Mouse (Mus musculus) heart, embryonic 10.5 days (tissue): ENCODE data around the gene D10Jhu81e. TPM values are rescaled to one million over a fixed set of nuclear protein-coding genes. Genes with fewer than 3 reads are reported as not detected.
"Not testable (repeated sequence)": the region's sequence is repeated elsewhere in the genome, so short reads cannot be mapped to it uniquely, and the experiment has no call there.

Source experiments
- DNase-seq: peaks from one replicate; pipeline ENCODE4 v3.0.0-alpha.2; 2017; ENCODE audit warnings: low spot score
- H3K27ac ChIP-seq: fragments of 300-500 bp; sonication (generic); 2 replicates; pipeline ENCODE4 v1.5.1; 2016; ENCODE audit warnings: mild to moderate bottlenecking
- H3K27me3 ChIP-seq: fragments of 300-500 bp; sonication (generic); 2 replicates; pipeline ENCODE4 v1.6.1; 2016; ENCODE audit warnings: mild to moderate bottlenecking; ENCODE audit not compliant: poor library complexity, insufficient read depth, severe bottlenecking
- H3K36me3 ChIP-seq: fragments of 300-500 bp; sonication (generic); 2 replicates; pipeline ENCODE4 v1.6.1; 2016; ENCODE audit warnings: mild to moderate bottlenecking, moderate library complexity
- H3K4me1 ChIP-seq: fragments of 300-500 bp; sonication (generic); 2 replicates; pipeline ENCODE4 v1.6.1; 2016; ENCODE audit warnings: mild to moderate bottlenecking
- H3K4me3 ChIP-seq: fragments of 300-500 bp; sonication (generic); 2 replicates; pipeline ENCODE4 v1.5.1; 2016; ENCODE audit warnings: mild to moderate bottlenecking, moderate library complexity
- H3K9me3 ChIP-seq: fragments of 300-500 bp; sonication (generic); 2 replicates; pipeline ENCODE4 v1.6.1; 2016; ENCODE audit warnings: mild to moderate bottlenecking, moderate library complexity
- WGBS: fragments of 180-500 bp; shearing (Covaris S2); methylation state at CpG from one replicate; pipeline ENCODE4 v1.1.7; 2016; 5-methylcytosine and 5-hydroxymethylcytosine counted together
- polyA plus RNA-seq: library from polyadenylated mRNA; unstranded; fragments of >200 nt; fragmentation: Nextera tagmentation; extraction: Ambion mirVana; gene quantifications from 2 replicates; pipeline ENCODE4 v1.2.1, GENCODE M21; 2016

Gene D10Jhu81e
- polyA plus RNA-seq, 1 experiment from 2014 or later: 32.8 TPM

DNA sequence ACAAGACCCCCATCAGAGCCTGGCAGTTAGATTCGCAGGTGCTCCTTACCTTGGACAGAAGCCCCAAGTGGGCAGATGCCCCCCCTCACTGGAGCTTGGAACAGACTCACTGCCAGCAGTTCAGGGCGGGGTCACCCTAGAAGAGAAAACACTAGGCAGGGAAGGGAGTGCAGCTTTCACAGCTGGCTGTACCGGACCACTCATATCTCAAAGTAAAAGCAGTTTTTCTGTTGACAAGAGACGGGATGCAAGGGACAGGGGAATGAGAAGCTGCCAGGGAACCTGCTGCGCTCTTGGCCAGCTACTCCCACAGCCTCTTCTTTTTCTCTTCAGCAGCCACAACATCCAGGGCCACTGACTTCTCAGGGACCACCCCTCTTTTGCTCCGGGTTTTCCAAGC lies 45.4 kb downstream of the D10Jhu81e start:
- not testable (repeated sequence) for H3K9me3 ChIP-seq, H3K36me3 ChIP-seq, H3K4me3 ChIP-seq, H3K27ac ChIP-seq, H3K27me3 ChIP-seq, H3K4me1 ChIP-seq
- 39% methylated on average over 6 of the region's 6 CpGs for whole genome bisulfite sequencing
- DNase-seq: peak; percentile 66

DNA sequence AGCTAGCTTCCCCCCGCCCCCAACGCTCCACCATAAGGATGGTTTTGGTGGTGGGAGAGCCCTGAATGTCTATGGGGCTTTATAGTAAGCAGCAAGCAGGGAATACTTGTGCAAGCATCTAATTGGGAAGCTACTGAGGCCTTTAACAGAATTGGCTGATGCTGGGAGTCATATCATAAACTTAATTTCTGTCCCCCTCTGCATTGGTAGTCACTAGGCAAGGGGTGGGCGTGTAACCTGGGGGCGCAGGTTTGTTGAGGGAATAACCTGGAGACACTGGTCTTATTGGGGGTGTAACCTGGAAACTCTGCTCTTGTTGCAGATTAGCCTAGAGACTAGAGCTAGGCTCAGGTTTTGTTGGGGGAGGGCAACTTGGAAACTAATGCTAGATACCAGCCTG lies 50.2 kb downstream of the D10Jhu81e start:
- Histone ChIP-seq H3K4me1 (peaks cover 5% of the 10 kb centered on the region; the same call in 1 of the 2 replicates), H3K27ac (no peak overlapping the region), H3K4me3 (no peak overlapping the region), H3K36me3 (no peaks in the 10 kb centered on the region), H3K27me3 (no peaks in the 10 kb centered on the region), H3K9me3 (no peaks in the 10 kb centered on the region)
- WGBS: 92% methylated on average over 4 of the region's 4 CpGs
- DNase-seq: peak; percentile 72

DNA sequence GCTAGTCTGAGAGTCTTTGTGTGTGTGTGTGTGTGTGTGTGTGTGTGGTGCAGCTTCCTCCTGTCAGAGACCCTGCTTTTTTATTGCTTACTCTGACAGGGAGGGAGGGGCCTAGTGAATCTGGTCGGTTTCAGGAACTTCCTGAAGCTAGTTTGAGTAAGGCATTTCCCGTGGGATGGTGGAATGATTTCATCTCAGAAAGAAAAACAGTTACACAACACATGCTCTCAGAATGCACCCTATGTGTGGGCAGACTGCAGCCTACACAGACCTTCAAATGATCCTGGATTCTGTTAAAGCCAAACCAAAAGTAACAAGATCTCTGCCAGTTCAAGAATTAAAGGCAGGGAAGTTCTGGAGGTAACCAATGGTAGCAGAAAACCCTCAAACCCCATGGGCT lies 54.4 kb downstream of the D10Jhu81e start:
- no peak overlapping the region for H3K4me3 ChIP-seq
- H3K9me3 ChIP-seq: no peaks in the 10 kb centered on the region
- DNase-seq: no peak
- no peaks in the 10 kb centered on the region for H3K27me3 ChIP-seq
- H3K36me3 ChIP-seq: no peaks in the 10 kb centered on the region
- H3K27ac ChIP-seq: no peak overlapping the region
- WGBS: 63% methylated on average over 2 of the region's 2 CpGs
- no peaks in the 10 kb centered on the region for H3K4me1 ChIP-seq

DNA sequence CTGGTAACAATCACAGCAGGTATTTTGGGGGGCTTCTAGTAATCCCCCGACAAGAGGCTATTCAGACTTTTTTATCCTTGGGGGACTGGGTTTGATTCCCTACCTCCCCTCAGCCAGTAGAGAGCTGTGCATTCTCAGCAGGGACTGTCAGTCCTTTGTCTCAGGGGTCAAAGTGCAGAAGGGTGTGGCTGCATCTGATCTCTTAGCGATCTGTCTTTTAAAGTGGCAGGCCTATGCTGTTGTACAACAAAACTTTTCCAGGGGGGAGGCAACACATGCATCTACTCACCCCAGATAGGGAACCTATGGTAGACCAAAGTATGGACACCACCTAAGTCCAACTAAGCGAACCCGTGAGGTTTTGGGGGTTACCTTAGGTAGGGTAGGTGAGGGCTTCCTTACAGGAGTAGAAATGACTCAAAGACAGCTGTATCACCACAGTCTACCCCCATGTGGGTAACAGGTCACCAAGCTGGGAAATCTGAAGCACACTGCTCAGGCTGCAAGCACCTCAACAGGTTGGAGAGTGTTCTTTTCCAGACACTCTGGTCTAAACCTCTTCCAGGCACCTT lies 55.0 kb downstream of the D10Jhu81e start:
- DNase-seq: no peak
- no peaks in the 10 kb centered on the region for H3K4me1 ChIP-seq
- no peaks in the 10 kb centered on the region for H3K36me3 ChIP-seq
- H3K4me3 ChIP-seq: no peak overlapping the region
- H3K9me3 ChIP-seq: no peaks in the 10 kb centered on the region
- H3K27ac ChIP-seq: no peak overlapping the region
- H3K27me3 ChIP-seq: no peaks in the 10 kb centered on the region
- WGBS: 77% methylated on average over 4 of the region's 4 CpGs

Other genes with a start within 250 kb of the D10Jhu81e start
- 0.43 TPM in 2 replicates for gene Trpm2, start 199.2 kb downstream of the D10Jhu81e start, polyA plus RNA-seq
- 16.9 and 23.1 TPM in 2 replicates for gene 1810043G02Rik, start 191.3 kb downstream of the D10Jhu81e start, polyA plus RNA-seq
- 264 and 274 TPM in 2 replicates for gene Pfkl, start 159.7 kb downstream of the D10Jhu81e start, polyA plus RNA-seq
- not detected in 2 replicates for gene Dnmt3l, start 127.8 kb downstream of the D10Jhu81e start, polyA plus RNA-seq
- 0.18 and 0.45 TPM in 2 replicates for gene Aire, start 126.2 kb downstream of the D10Jhu81e start, polyA plus RNA-seq
- 1.4 and 2.1 TPM in 2 replicates for gene Icosl, start 100.5 kb downstream of the D10Jhu81e start, polyA plus RNA-seq
- gene Pwp2, start 15.4 kb upstream of the D10Jhu81e start, polyA plus RNA-seq: 18.0 and 23.1 TPM in 2 replicates
- 11.1 and 13.5 TPM in 2 replicates for gene Trappc10, start 74.9 kb upstream of the D10Jhu81e start, polyA plus RNA-seq
- gene Agpat3, start 182.7 kb upstream of the D10Jhu81e start, polyA plus RNA-seq: 43.7 and 44.2 TPM in 2 replicates
- 271 and 283 TPM in 2 replicates for gene Rrp1, start 243.3 kb upstream of the D10Jhu81e start, polyA plus RNA-seq